Mouse (Mus musculus) cerebellum, postnatal 10 days (tissue): ENCODE results near the gene Phex.

Experiments
- DNase-seq, 2 experiments: peaks; one replicate each; pipeline ENCODE4 v3.0.0; 2021; ENCODE audit warnings: mixed read lengths in 2 of 2

Gene Phex

DNA sequence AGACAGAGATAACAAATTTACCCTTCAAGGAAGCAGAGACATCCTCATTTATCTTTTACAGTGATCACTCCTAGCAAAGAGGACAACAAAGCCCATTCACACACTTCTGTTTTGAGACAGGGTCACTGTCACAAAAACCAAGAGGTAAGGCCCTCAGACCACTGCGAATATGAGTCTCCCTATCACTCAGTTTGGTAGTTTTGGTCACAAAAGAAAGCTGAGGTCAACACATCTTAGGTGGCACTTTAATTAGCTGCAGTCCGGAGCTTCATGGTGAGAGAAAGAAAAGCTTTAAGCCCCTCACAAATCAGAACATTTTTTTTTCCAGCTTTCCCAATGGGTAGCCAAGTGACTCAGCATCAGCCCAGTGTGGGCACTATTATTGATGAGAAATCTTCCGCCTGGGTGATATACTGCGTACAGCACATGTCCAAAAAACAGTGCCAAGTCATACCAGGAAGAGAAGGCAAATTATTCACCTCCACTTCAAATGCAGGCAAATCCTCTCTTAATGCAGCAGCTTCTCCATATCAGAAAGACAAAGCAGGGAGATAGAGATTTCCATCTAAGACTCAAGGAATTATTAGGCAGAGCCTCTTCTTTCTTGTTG lies 108.2 kb downstream of the Phex start:
- peak; percentile 63 to 70 for DNase-seq

DNA sequence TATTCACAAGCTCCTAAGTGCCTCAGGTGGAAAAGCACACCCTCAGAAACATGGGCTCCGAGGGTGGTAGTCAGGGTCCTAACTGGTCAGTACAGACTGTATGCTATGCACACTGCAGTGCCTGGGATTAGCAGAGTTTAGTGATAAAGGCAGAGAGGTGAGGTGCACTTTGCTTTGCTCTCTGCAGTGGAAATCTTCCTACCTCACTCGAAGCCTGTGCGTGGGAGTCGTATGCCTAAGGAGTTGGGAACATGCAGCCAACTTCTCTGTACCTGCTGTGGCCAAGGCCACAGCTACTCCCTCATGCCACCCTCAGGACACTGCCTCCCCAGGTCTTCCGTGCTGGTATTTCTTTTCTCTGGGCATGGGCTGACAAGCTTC lies 109.3 kb downstream of the Phex start:
- DNase-seq, result peak; percentile 25 to 29

DNA sequence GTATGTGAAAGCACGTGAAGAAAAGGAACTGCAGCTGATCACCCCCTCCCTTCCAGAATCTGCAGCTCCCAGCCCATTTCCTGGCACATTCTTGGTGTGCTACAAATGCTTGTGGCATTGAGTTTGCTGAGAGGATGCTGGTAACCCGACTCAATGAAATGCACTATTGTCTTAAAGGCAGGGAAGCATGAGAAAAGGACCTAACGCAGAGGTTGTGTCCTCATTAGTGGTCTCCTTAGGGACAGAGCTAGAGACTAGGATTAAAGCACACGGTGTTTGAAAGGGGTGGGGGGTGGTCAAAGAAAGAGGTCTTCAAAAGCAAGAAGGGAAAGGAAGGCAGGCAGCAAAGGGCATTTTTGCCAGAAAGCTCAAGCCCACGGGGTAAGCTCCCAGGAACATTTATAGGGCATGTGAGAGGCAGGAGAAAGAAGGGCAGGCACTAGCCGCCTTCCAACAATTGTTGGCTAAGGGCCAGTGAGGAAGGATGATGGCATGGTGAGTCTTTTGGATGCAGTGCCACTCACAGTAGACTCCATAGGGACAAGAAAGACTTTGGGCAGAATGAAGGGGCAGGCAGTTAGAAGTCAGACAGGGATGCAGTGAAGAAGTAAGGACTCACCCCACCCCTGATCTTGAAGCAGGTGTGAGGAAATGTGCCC lies 109.8 kb downstream of the Phex start:
- DNase-seq, result peak; percentile 71 to 73

DNA sequence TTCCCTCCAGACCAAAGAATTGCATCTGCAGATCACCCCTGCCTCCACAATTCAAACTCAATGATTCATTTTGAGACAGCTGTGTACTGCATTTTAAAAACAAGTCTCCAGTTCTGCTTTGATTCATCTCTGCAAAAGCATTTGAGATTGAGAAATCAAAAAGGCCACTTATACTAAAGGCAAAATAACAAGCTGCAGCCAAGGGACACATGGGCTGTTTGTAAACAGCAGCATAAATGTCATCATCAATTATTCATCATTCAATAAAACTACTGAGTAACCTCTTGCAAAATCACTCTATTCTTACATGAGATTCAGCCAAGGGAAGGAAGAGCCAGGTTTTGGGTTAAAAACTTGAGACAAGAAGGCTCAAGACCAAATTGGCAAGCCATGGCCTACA lies 122.7 kb downstream of the Phex start:
- no peak for DNase-seq

DNA sequence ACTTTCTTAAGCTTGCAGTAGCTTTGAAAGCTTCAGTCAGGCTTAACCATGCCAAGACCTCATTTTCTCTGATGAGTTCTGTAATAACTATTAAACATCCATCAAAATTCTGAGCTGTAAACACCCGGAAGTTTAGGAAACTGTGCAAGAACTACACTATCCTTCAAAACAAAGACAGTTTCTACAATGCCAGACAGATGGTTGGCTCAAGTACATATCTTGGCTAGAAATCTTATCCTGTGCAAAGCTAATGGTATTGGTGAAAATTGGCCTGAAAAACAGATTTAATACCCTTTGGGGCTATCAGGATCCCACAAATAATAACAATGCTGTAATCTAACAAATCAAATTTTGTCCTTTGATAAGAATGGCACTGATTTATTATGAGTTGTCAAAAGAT lies 138.5 kb downstream of the Phex start:
- no peak for DNase-seq

DNA sequence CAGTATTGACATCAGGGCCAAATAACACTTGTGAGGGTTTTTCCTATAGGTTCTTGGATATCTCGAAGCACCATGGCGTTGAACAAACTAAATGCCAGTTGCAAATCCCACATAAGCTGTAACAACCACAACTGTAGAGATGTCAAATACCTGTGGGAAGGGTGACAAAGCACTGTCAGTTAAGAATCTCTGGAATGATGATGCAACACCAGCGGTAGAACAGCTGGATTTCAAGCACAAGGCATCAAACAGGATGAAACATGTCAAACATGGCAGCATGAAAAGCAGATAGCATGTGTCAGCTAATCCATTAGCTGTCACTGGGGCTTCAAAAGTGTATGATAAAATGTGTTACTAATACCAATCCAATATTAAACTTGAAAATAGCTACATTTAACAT lies 141.8 kb downstream of the Phex start:
- DNase-seq, result no peak

DNA sequence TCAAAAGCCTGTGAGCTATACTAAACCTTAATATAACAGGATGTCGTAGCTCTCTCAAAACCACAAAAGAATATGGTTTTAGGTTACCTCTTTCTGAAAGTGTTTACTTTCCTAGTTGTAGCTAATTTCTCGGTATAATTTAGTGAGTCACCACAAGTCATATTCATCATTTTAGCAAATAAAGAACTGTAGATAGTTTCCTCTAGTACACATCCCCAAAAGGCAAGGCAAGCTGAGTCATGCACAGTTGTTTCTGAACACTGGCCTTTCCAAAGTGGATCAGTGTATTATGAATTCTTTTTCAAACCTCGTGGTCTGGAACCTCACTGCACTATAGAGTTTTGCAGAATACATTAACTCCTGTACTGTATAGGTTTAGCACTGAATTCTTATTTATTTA lies 143.5 kb downstream of the Phex start:
- no peak for DNase-seq

DNA sequence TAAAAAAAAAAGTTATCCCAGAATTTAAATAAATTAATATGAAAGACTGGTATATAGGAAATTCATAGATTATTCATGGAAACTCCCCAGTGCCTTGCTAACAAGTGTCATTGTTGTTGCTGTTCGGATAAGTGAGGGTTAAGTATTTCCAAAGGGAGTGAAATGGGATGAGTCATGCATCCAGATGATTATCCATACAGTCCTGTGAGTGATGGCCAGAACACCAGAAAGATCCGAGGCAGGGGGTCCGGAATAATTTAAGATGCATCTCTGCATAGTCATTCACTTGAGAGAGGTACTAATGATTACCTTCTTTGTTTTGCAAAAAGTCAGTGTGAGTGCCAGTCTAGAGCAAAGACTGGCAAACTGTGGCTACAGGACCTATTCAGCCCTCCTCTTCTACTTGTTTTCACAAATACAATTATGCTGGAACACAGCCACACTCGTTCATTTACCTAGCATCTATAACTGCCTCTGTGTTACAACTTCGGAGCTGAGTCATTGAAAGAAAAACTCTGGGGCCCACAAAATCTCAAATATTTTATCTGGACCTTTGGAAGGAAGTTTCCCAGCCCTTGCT lies 145.3 kb downstream of the Phex start:
- DNase-seq, result no peak

DNA sequence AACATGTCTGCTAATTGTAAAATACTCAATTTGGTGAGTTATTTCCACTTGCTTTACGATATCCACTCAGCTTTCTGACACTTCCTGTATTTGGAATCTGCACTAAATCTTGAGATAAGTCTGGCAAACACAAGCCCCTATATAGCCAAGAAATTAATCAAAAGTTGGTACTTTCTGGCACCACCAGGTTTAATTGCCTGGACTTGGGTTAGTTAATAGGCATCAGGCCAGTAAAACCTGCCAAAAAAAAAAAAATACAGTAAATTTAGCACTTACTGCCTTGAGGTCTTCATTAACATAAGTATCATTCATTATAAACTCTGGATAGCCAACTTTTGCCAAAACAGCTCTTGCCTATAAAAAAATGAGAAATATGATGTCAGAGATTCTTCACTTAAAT lies 147.0 kb downstream of the Phex start:
- peak; percentile 13 to 68 for DNase-seq

DNA sequence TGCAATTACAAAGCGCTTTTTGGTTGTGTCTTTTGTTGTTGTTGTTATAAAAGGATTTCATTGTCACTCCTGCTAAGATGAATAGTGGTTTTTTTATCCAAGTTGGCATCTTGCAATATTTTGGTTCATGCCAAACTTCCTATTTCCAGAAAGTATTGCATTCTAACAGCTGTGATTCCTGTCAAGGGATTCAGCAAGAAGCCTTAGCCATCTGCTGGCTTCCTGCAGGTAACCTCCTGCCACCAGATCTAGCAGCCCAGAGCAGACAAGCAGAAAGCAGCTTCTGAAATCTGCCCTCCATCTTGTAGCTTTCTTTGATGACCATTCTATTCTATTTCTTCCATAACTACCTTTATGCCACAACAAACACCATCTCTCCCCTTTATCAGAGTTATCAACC lies 212.4 kb downstream of the Phex start:
- DNase-seq, result peak; percentile 59 to 67

DNA sequence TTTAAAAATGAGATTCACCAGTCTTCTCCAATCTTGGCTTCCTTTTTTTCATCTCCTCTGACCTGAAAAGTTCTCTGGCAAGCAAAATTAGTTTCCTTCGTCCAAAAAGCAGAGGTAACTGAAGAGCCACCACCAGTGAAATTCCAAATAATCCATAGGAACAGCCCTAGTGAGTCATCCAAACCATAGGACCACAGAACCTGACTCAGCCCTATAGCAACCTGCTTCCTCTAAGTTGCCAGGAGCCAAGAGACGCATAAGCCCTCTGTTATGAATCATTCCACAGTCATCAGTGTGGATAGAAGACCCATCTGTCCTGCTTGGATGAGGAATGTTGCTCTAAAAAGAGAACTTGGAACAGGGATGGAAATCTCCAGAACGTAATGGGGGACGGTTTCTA lies 230.9 kb downstream of the Phex start:
- DNase-seq, result peak; percentile 13 to 22

DNA sequence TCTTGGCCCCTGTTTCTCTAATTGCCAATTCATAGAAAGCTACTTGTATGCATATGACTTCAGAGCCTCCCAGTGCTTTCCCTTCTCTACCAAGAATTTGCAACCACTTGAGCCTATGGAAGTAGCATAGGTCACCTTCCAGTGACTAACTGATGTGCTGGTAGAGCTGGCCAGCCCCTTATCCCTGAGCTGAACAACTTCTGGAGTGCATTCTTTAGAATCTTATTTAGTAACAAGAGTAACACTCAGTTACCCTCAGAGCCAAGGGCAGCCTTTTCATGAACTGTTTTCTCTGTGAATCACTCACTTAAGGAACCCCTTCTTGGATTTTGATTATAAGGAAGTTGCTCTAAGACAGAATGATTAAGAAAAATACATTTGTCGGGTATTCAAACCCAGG lies 234.3 kb downstream of the Phex start:
- no peak for DNase-seq

DNA sequence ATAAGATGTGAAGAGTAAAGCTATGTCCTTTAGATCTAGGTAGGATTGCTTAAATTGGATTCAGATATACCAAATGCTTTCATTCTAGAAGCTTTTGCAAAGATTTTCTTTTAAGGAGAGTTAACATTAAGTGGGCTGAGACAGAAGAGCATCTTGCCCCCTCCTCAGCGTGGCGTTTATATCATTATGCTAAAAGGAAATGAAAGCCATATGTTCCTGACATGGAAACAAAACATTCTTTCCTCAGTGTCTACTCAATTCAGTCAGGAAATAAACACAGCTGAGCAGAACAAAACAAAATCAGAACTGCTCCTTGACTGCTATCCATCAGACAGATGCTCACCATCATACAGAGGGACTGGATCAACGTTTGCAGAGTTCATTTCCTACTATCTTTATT lies 251.0 kb downstream of the Phex start:
- no peak for DNase-seq

DNA sequence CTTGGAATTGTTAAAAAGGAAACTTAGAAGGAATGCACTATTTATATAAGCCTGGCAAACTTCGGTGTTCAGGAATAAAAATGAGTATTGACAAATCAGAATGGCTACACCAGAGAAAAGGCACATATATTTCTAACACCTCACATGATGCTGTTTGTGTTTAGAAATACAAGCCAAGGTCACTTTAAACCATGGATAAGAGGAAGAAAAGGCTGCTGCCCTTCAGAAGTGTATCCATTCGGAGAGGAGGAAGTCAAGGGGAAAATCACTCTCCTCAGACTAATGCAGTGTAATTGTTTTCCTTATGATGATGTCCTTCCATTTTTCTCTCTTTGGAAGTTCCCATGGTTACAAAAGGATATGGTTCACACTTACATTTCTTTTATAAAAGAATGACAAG lies 251.7 kb downstream of the Phex start:
- DNase-seq, result no peak

DNA sequence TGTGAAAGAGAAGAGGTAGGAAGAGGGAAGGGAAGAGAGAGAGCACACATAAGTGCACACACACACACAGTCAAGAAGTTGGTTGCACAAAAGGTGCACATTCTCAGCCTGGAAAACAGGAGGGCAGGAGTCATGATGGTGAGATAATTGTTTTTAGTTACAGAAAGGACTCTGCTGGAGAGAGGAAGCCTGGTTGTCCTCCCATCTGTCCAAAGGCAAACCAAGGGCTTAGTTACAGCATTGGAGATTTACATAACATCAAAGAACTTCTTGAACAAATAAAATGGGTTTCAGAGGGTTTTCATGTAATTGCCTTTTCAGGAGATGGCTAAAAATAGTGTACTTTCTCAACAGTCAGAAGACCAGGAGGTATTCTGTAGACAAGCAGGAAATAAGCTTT lies 270.4 kb downstream of the Phex start:
- no peak for DNase-seq

DNA sequence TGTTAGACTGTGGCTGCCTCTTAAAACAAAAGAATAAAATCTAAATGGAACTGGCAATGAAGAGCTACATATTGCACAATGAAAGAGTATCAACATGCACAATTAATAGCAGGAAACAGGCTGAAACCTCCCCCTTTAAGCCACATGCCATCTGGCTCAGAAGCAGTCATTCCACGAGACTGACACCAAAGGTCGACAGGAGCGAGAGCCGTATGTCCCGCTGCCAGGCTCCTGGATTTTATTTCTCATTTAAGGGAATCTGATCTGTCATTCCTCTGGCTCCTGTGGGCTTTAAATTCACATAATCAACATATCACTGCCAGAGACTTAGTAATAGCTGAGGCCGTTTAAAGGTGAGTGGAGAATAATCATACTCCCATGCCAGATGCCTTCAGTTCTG lies 275.5 kb downstream of the Phex start:
- peak; percentile 47 to 51 for DNase-seq
